Mouse (Mus musculus) testis, adult 2 months (tissue): ENCODE results near the gene Rps3a1.
A peak's percentile ranks its signal among the peaks of the same experiment; 100 is the strongest.

Experiments
- CTCF ChIP-seq: fragments of 200-500 bp; IDR thresholded peaks from 2 replicates; pipeline ENCODE4 v1.5.1; 2012; ENCODE audit warnings: low read depth, mild to moderate bottlenecking, inconsistent platforms, low read length, moderate library complexity; ENCODE audit not compliant: control insufficient read depth, insufficient read depth, insufficient replicate concordance
- POLR2A ChIP-seq: fragments of 200-500 bp; IDR thresholded peaks from 2 replicates; pipeline ENCODE4 v1.6.1; 2012; ENCODE audit warnings: low read depth, mild to moderate bottlenecking, inconsistent platforms, low read length, moderate library complexity; ENCODE audit not compliant: control insufficient read depth

- peak; percentile 21; the same call in 1 of the 2 replicates for TF ChIP-seq CTCF
- TF ChIP-seq POLR2A: no peak
Observed at GRCm38 (mm10) chr3:86116951-86117350, 25.6 kb downstream of the Rps3a1 start.
